Mouse (Mus musculus): ENCODE measurements at regions not wholly inside any gene's neighbourhood (a gene's known extent, or its start where the extent isn't known, plus 50 kb on each side); places are given as distances from the start of the nearest gene placed in this dataset.
A peak's percentile ranks its signal among the peaks of the same experiment; 100 is the strongest.

GRCm38 (mm10) chr10:39273426-39273825 is 95.2 kb upstream of the Fyn start:
- H3K36me3 ChIP-seq: no peaks in the 10 kb centered on the region
- 61% methylated on average over 4 of the region's 4 CpGs for WGBS
- H3K27ac ChIP-seq: no peak overlapping the region
- no peak overlapping the region for H3K4me3 ChIP-seq (replicated peaks)
- no peaks in the 10 kb centered on the region for H3K9me3 ChIP-seq
- no peak overlapping the region for H3K4me2 ChIP-seq
- no peaks in the 10 kb centered on the region for H3K27me3 ChIP-seq
- H3K9ac ChIP-seq (replicated peaks): no peak overlapping the region
- no peak for ATAC-seq (ENCODE audit: insufficient number of reproducible peaks, insufficient read depth, low FRiP score, low TSS enrichment, low read depth)
- peaks cover 5% of the 10 kb centered on the region; the same call in 1 of the 2 replicates for H3K4me1 ChIP-seq (replicated peaks)

- ATAC-seq (ENCODE audit: insufficient number of reproducible peaks, insufficient read depth, low FRiP score, low TSS enrichment, low read depth): no peak
- WGBS: 70% methylated on average over 6 of the region's 6 CpGs
These were observed 96.2 kb upstream of the Fyn start for GRCm38 (mm10) chr10:39272387-39272949.

GRCm38 (mm10) chr10:39270406-39270805 is 98.2 kb upstream of the Fyn start:
- H3K4me3 ChIP-seq (replicated peaks): no peak overlapping the region
- H3K27ac ChIP-seq: no peak overlapping the region
- ATAC-seq (ENCODE audit: insufficient number of reproducible peaks, insufficient read depth, low FRiP score, low TSS enrichment, low read depth): no peak
- H3K9ac ChIP-seq (replicated peaks): no peak overlapping the region
- no peaks in the 10 kb centered on the region for H3K9me3 ChIP-seq
- no peak overlapping the region for H3K4me2 ChIP-seq
- WGBS: 78% methylated on average over 3 of the region's 3 CpGs
- no peaks in the 10 kb centered on the region for H3K27me3 ChIP-seq
- peaks cover 14% of the 10 kb centered on the region; the same call in 1 of the 2 replicates for H3K4me1 ChIP-seq (replicated peaks)
- H3K36me3 ChIP-seq: no peaks in the 10 kb centered on the region

More at GRCm38 (mm10) chr10:39272387-39272949, 96.2 kb upstream of the Fyn start:
- Histone ChIP-seq H3K4me3 (replicated peaks) (no peak overlapping the region), H3K9ac (replicated peaks) (no peak overlapping the region), H3K36me3 (no peaks in the 10 kb centered on the region), H3K4me1 (replicated peaks) (peaks cover 5% of the 10 kb centered on the region; the same call in 1 of the 2 replicates), H3K4me2 (no peak overlapping the region), H3K27me3 (no peaks in the 10 kb centered on the region), H3K27ac (no peak overlapping the region), H3K9me3 (no peaks in the 10 kb centered on the region)

- Histone ChIP-seq H3K4me2 (no peak overlapping the region), H3K27ac (no peak overlapping the region), H3K4me1 (replicated peaks) (peaks cover 26% of the 10 kb centered on the region), H3K4me3 (replicated peaks) (no peak overlapping the region), H3K36me3 (no peaks in the 10 kb centered on the region), H3K9me3 (no peaks in the 10 kb centered on the region), H3K9ac (replicated peaks) (no peak overlapping the region), H3K27me3 (no peaks in the 10 kb centered on the region)
- WGBS: 84% methylated on average over 6 of the region's 6 CpGs
- ATAC-seq (ENCODE audit: insufficient number of reproducible peaks, insufficient read depth, low FRiP score, low TSS enrichment, low read depth): no peak
These were observed 101.4 kb upstream of the Fyn start for GRCm38 (mm10) chr10:39267236-39267635.

GRCm38 (mm10) chr10:39266482-39266881 is 102.2 kb upstream of the Fyn start:
- H3K27ac ChIP-seq: peak overlapping the region; percentile 66
- H3K4me3 ChIP-seq (replicated peaks): no peak overlapping the region
- 58% methylated on average over 5 of the region's 5 CpGs for WGBS
- H3K36me3 ChIP-seq: no peaks in the 10 kb centered on the region
- no peaks in the 10 kb centered on the region for H3K27me3 ChIP-seq
- H3K9me3 ChIP-seq: no peaks in the 10 kb centered on the region
- no peak overlapping the region for H3K9ac ChIP-seq (replicated peaks)
- no peak overlapping the region for H3K4me2 ChIP-seq
- peaks cover 34% of the 10 kb centered on the region for H3K4me1 ChIP-seq (replicated peaks)
- no peak for ATAC-seq (ENCODE audit: insufficient number of reproducible peaks, insufficient read depth, low FRiP score, low TSS enrichment, low read depth)

GRCm38 (mm10) chr10:39262466-39262865 is 98.9 kb upstream of the Ccn6 start:
- H3K27me3 ChIP-seq: no peaks in the 10 kb centered on the region
- no peak overlapping the region for H3K9ac ChIP-seq (replicated peaks)
- no peak overlapping the region for H3K4me3 ChIP-seq (replicated peaks)
- WGBS: 27% methylated on average over 7 of the region's 7 CpGs
- peaks cover 35% of the 10 kb centered on the region for H3K4me1 ChIP-seq (replicated peaks)
- H3K9me3 ChIP-seq: no peaks in the 10 kb centered on the region
- H3K36me3 ChIP-seq: no peaks in the 10 kb centered on the region
- 0 out of 2 replicates have a peak overlapping the region, but pooled peaks have one; percentile 10 for H3K4me2 ChIP-seq
- no peak for ATAC-seq (ENCODE audit: insufficient number of reproducible peaks, insufficient read depth, low FRiP score, low TSS enrichment, low read depth)
- peak overlapping the region; percentile 31; the same call in 1 of the 2 replicates for H3K27ac ChIP-seq

GRCm38 (mm10) chr10:39261174-39262145 is 97.9 kb upstream of the Ccn6 start:
- H3K27me3 ChIP-seq: no peaks in the 10 kb centered on the region
- H3K9me3 ChIP-seq: no peaks in the 10 kb centered on the region
- H3K9ac ChIP-seq (replicated peaks): no peak overlapping the region
- WGBS: 73% methylated on average over 8 of the region's 8 CpGs
- H3K4me3 ChIP-seq (replicated peaks): no peak overlapping the region
- H3K4me2 ChIP-seq: no peak overlapping the region
- no peak overlapping the region for H3K27ac ChIP-seq
- H3K4me1 ChIP-seq (replicated peaks): peaks cover 32% of the 10 kb centered on the region
- ATAC-seq (ENCODE audit: insufficient number of reproducible peaks, insufficient read depth, low FRiP score, low TSS enrichment, low read depth): no peak
- no peaks in the 10 kb centered on the region for H3K36me3 ChIP-seq

GRCm38 (mm10) chr10:39260061-39260460 is 96.5 kb upstream of the Ccn6 start:
- no peaks in the 10 kb centered on the region for H3K9me3 ChIP-seq
- H3K9ac ChIP-seq (replicated peaks): no peak overlapping the region
- H3K36me3 ChIP-seq: no peaks in the 10 kb centered on the region
- no peaks in the 10 kb centered on the region for H3K27me3 ChIP-seq
- ATAC-seq (ENCODE audit: insufficient number of reproducible peaks, insufficient read depth, low FRiP score, low TSS enrichment, low read depth): no peak
- H3K4me3 ChIP-seq (replicated peaks): no peak overlapping the region
- H3K4me2 ChIP-seq: no peak overlapping the region
- 88% methylated on average over 6 of the region's 6 CpGs for WGBS
- H3K4me1 ChIP-seq (replicated peaks): peaks cover 26% of the 10 kb centered on the region
- no peak overlapping the region for H3K27ac ChIP-seq

GRCm38 (mm10) chr10:39257371-39258154 is 94.0 kb upstream of the Ccn6 start:
- H3K4me3 ChIP-seq (replicated peaks): no peak overlapping the region
- peaks cover 13% of the 10 kb centered on the region for H3K4me1 ChIP-seq (replicated peaks)

GRCm38 (mm10) chr10:39254561-39254960 is 91.0 kb upstream of the Ccn6 start:
- Histone ChIP-seq H3K4me3 (replicated peaks) (no peak overlapping the region), H3K27me3 (no peaks in the 10 kb centered on the region), H3K4me1 (replicated peaks) (no peaks in the 10 kb centered on the region), H3K36me3 (no peaks in the 10 kb centered on the region), H3K9ac (replicated peaks) (no peak overlapping the region), H3K4me2 (no peak overlapping the region), H3K9me3 (no peaks in the 10 kb centered on the region), H3K27ac (no peak overlapping the region)
- no peak for ATAC-seq (ENCODE audit: insufficient number of reproducible peaks, insufficient read depth, low FRiP score, low TSS enrichment, low read depth)
- 69% methylated on average over 2 of the region's 2 CpGs for WGBS

More at GRCm38 (mm10) chr10:39257371-39258154, 94.0 kb upstream of the Ccn6 start:
- Histone ChIP-seq H3K9me3 (no peaks in the 10 kb centered on the region), H3K27ac (no peak overlapping the region), H3K27me3 (no peaks in the 10 kb centered on the region), H3K9ac (replicated peaks) (no peak overlapping the region), H3K4me2 (no peak overlapping the region), H3K36me3 (no peaks in the 10 kb centered on the region)
- no peak for ATAC-seq (ENCODE audit: insufficient number of reproducible peaks, insufficient read depth, low FRiP score, low TSS enrichment, low read depth)
- WGBS: 82% methylated on average over 2 of the region's 2 CpGs

- no peaks in the 10 kb centered on the region for H3K27me3 ChIP-seq
- WGBS: 88% methylated on average over 3 of the region's 3 CpGs
- H3K4me2 ChIP-seq: no peak overlapping the region
- no peaks in the 10 kb centered on the region for H3K9me3 ChIP-seq
- no peak overlapping the region for H3K9ac ChIP-seq (replicated peaks)
- H3K4me1 ChIP-seq (replicated peaks): no peaks in the 10 kb centered on the region
- ATAC-seq (ENCODE audit: insufficient number of reproducible peaks, insufficient read depth, low FRiP score, low TSS enrichment, low read depth): no peak
- H3K27ac ChIP-seq: no peak overlapping the region
- H3K36me3 ChIP-seq: no peaks in the 10 kb centered on the region
- no peak overlapping the region for H3K4me3 ChIP-seq (replicated peaks)
These were observed 86.4 kb upstream of the Ccn6 start for GRCm38 (mm10) chr10:39250039-39250438.

Measured in limb, embryonic 12.5 days (tissue).